In genomic region chr5:132649771-132650170, GRCm38 (mm10) we compare ENCODE assay signal across 13 mouse cellular contexts.
"Had no signal": no experiment of that assay in that cellular context is flagged by ENCODE, and none has a peak within 500 bp of the region (broad histone marks: within the 10 kb centered on the region; RNA-seq: fewer than 3 reads in every experiment).

No protein-coding gene starts in this region.

- H3K27me3 ChIP-seq: liver, embryonic 12.5 days; megakaryocyte, embryonic 14.5 days; stomach, embryonic 15.5 days had no signal

- H3K4me2 ChIP-seq: liver, embryonic 12.5 days; lung, embryonic 14.5 days; midbrain, embryonic 11.5 days; neural tube, embryonic 13.5 days; stomach, embryonic 15.5 days had no signal

- H3K36me3 ChIP-seq: limb, embryonic 10.5 days; liver, embryonic 12.5 days; neural tube, embryonic 13.5 days; stomach, embryonic 15.5 days had no signal

- H3K9me3 ChIP-seq: limb, embryonic 10.5 days; liver, embryonic 12.5 days; neural tube, embryonic 13.5 days; stomach, embryonic 15.5 days had no signal

- H3K4me1 ChIP-seq: liver, embryonic 12.5 days; megakaryocyte, embryonic 14.5 days; stomach, embryonic 15.5 days had no signal

- DNase-seq: kidney, adult 11 months; kidney, postnatal 10 days; lung, embryonic 14.5 days; lung, postnatal 10 days; lung, postnatal 4 days had no signal

- H3K9ac ChIP-seq: liver, embryonic 12.5 days; lung, embryonic 14.5 days; neural tube, embryonic 13.5 days; stomach, embryonic 15.5 days had no signal

- H3K4me3 ChIP-seq: left cerebral cortex, adult 2 months; limb, embryonic 10.5 days; liver, embryonic 12.5 days; megakaryocyte, embryonic 14.5 days; neural tube, embryonic 13.5 days; stomach, embryonic 15.5 days had no signal

- H3K27ac ChIP-seq: left cerebral cortex, adult 2 months; limb, embryonic 10.5 days; liver, embryonic 12.5 days; neural tube, embryonic 13.5 days; stomach, embryonic 15.5 days had no signal

- ATAC-seq: liver, embryonic 12.5 days; midbrain, embryonic 16.5 days had no signal
